Comparison of ENCODE assay signal across 8 mouse cellular contexts in genomic region chr12:33269743-33270142, GRCm38 (mm10).
A peak's percentile ranks its signal among the peaks of the same experiment; 100 is the strongest.
DNase-seq lines count a peak whose midpoint lies in the region; ATAC-seq lines count a peak whose summit lies in the region.

No protein-coding gene starts in this region.

- H3K4me3 ChIP-seq in forebrain, embryonic 13.5 days = no peak overlapping the region
- H3K4me3 ChIP-seq in forebrain, embryonic 15.5 days = no peak overlapping the region
- no peak overlapping the region for H3K4me3 ChIP-seq in midbrain, embryonic 14.5 days (replicated peaks; ENCODE audit: low read depth, low read length)
- no peak overlapping the region for H3K4me3 ChIP-seq in midbrain, embryonic 13.5 days (replicated peaks)
- H3K4me3 ChIP-seq in neural tube, embryonic 15.5 days (replicated peaks) = no peak overlapping the region

- no peaks in the 10 kb centered on the region for H3K36me3 ChIP-seq in forebrain, embryonic 13.5 days (ENCODE audit: poor library complexity, severe bottlenecking)
- H3K36me3 ChIP-seq in forebrain, embryonic 15.5 days = no peaks in the 10 kb centered on the region
- no peaks in the 10 kb centered on the region for H3K36me3 ChIP-seq in midbrain, embryonic 14.5 days (ENCODE audit: control insufficient read depth, insufficient read depth, low read length)
- H3K36me3 ChIP-seq in midbrain, embryonic 13.5 days = no peaks in the 10 kb centered on the region; the same call in 1 of the 2 replicates
- H3K36me3 ChIP-seq in neural tube, embryonic 15.5 days = no peaks in the 10 kb centered on the region

- H3K27ac ChIP-seq in forebrain, embryonic 13.5 days = no peak overlapping the region
- H3K27ac ChIP-seq in forebrain, embryonic 15.5 days (replicated peaks) = no peak overlapping the region
- H3K27ac ChIP-seq in midbrain, embryonic 14.5 days (replicated peaks; ENCODE audit: low read depth, low read length) = no peak overlapping the region
- H3K27ac ChIP-seq in midbrain, embryonic 13.5 days = no peak overlapping the region
- H3K27ac ChIP-seq in neural tube, embryonic 15.5 days (replicated peaks) = no peak overlapping the region

- no peak overlapping the region for H3K9ac ChIP-seq in forebrain, embryonic 13.5 days
- H3K9ac ChIP-seq in forebrain, embryonic 15.5 days (replicated peaks) = no peak overlapping the region
- H3K9ac ChIP-seq in midbrain, embryonic 14.5 days (replicated peaks; ENCODE audit: low read length) = no peak overlapping the region
- no peak overlapping the region for H3K9ac ChIP-seq in midbrain, embryonic 13.5 days (replicated peaks)
- H3K9ac ChIP-seq in neural tube, embryonic 15.5 days (replicated peaks) = no peak overlapping the region

- no peak overlapping the region for H3K4me2 ChIP-seq in forebrain, embryonic 13.5 days
- H3K4me2 ChIP-seq in forebrain, embryonic 15.5 days (replicated peaks) = no peak overlapping the region
- H3K4me2 ChIP-seq in midbrain, embryonic 14.5 days (ENCODE audit: low read length) = no peak overlapping the region
- no peak overlapping the region for H3K4me2 ChIP-seq in midbrain, embryonic 13.5 days (replicated peaks)
- no peak overlapping the region for H3K4me2 ChIP-seq in neural tube, embryonic 15.5 days

- H3K4me1 ChIP-seq in forebrain, embryonic 13.5 days = peaks cover 21% of the 10 kb centered on the region
- H3K4me1 ChIP-seq in forebrain, embryonic 15.5 days = peaks cover 8% of the 10 kb centered on the region; the same call in 1 of the 2 replicates
- peaks cover 8% of the 10 kb centered on the region; the same call in 1 of the 2 replicates for H3K4me1 ChIP-seq in midbrain, embryonic 14.5 days (ENCODE audit: control insufficient read depth, insufficient read depth, low read length)
- peaks cover 26% of the 10 kb centered on the region for H3K4me1 ChIP-seq in midbrain, embryonic 13.5 days (replicated peaks)
- H3K4me1 ChIP-seq in neural tube, embryonic 15.5 days = peaks cover 13% of the 10 kb centered on the region; the same call in 1 of the 2 replicates

- ATAC-seq in forebrain, embryonic 13.5 days = peak; percentile 17; the same call in 1 of the 2 replicates
- ATAC-seq in forebrain, embryonic 15.5 days (replicated peaks) = no peak
- no peak for ATAC-seq in midbrain, embryonic 14.5 days (ENCODE audit: low FRiP score, low TSS enrichment)
- no peak for ATAC-seq in midbrain, embryonic 13.5 days
- ATAC-seq in neural tube, embryonic 15.5 days (ENCODE audit: low FRiP score) = no peak

- H3K27me3 ChIP-seq in forebrain, embryonic 13.5 days = no peaks in the 10 kb centered on the region
- H3K27me3 ChIP-seq in forebrain, embryonic 15.5 days = no peaks in the 10 kb centered on the region
- no peaks in the 10 kb centered on the region for H3K27me3 ChIP-seq in midbrain, embryonic 14.5 days (ENCODE audit: control insufficient read depth, insufficient read depth, low read length)
- H3K27me3 ChIP-seq in midbrain, embryonic 13.5 days = no peaks in the 10 kb centered on the region
- no peaks in the 10 kb centered on the region for H3K27me3 ChIP-seq in neural tube, embryonic 15.5 days (replicated peaks)

- no peaks in the 10 kb centered on the region for H3K9me3 ChIP-seq in forebrain, embryonic 13.5 days (replicated peaks)
- H3K9me3 ChIP-seq in forebrain, embryonic 15.5 days = no peaks in the 10 kb centered on the region
- H3K9me3 ChIP-seq in midbrain, embryonic 14.5 days (ENCODE audit: control insufficient read depth, low read length) = no peaks in the 10 kb centered on the region
- H3K9me3 ChIP-seq in midbrain, embryonic 13.5 days = no peaks in the 10 kb centered on the region
- H3K9me3 ChIP-seq in neural tube, embryonic 15.5 days (replicated peaks) = no peaks in the 10 kb centered on the region

- peak; percentile 61 for DNase-seq in midbrain, embryonic 14.5 days
- DNase-seq in adrenal gland, postnatal 25 days = peak; percentile 42
- DNase-seq in kidney, postnatal 10 days = peak; percentile 68
- peak; percentile 46 for DNase-seq in retina, embryonic 14.5 days (ENCODE audit: low spot score)

- WGBS in forebrain, embryonic 13.5 days = 73% methylated on average over 5 of the region's 5 CpGs
- 65% methylated on average over 5 of the region's 5 CpGs for WGBS in forebrain, embryonic 15.5 days
- WGBS in midbrain, embryonic 14.5 days = 78% methylated on average over 5 of the region's 5 CpGs
- 69% methylated on average over 5 of the region's 5 CpGs for WGBS in midbrain, embryonic 13.5 days
- WGBS in neural tube, embryonic 15.5 days = 78% methylated on average over 5 of the region's 5 CpGs
